In genomic region chr3:94379831-94380510, GRCm38 (mm10) we compare ENCODE assay signal across 24 mouse cellular contexts. TPM values are rescaled to one million over a fixed set of nuclear protein-coding genes. Genes with fewer than 3 reads are reported as not detected.
A peak's percentile ranks its signal among the peaks of the same experiment; 100 is the strongest.
DNase-seq lines count a peak whose midpoint lies in the region; ATAC-seq and TF ChIP-seq lines count a peak whose summit lies in the region.
"Had no signal": no experiment of that assay in that cellular context is flagged by ENCODE, and none has a peak within 500 bp of the region (broad histone marks: within the 10 kb centered on the region; RNA-seq: fewer than 3 reads in every experiment).

No protein-coding gene starts in this region.

- dilution Hi-C loops in CH12.LX (cut with MboI; ENCODE audit: extremely low pct_ligation_motif_present, extremely low pct_unique_long_range_greater_than_20kb, low sequenced_read_pairs): no loop called here

- WGBS in kidney, embryonic 15.5 days: 24% methylated on average over 9 of the region's 9 CpGs

- H3K4me3 ChIP-seq in kidney, embryonic 15.5 days (replicated peaks): no peak overlapping the region
- no peak overlapping the region for H3K4me3 ChIP-seq in CH12.LX (replicated peaks in 1 of 3; ENCODE audit: low read depth in 2 of 3, low read length in 2 of 3, poor library complexity in 1 of 3)
- H3K4me3 ChIP-seq: intestine, embryonic 15.5 days; liver, embryonic 12.5 days; lung, embryonic 15.5 days; neural tube, embryonic 12.5 days had no signal

- no peak overlapping the region for H3K9ac ChIP-seq in kidney, embryonic 15.5 days
- no peak overlapping the region for H3K9ac ChIP-seq in CH12.LX (ENCODE audit: insufficient read depth, low read depth)
- H3K9ac ChIP-seq: intestine, embryonic 15.5 days; liver, embryonic 12.5 days; lung, embryonic 15.5 days; neural tube, embryonic 12.5 days had no signal

- TF ChIP-seq EP300 in CH12.LX (IDR thresholded peaks at IDR 0.05; ENCODE audit: low read length): peak; percentile 86

- no peaks in the 10 kb centered on the region for H3K36me3 ChIP-seq in kidney, embryonic 15.5 days
- H3K36me3 ChIP-seq in CH12.LX (replicated peaks in 1 of 2; ENCODE audit: control insufficient read depth in 1 of 2, insufficient read depth in 1 of 2, low read length in 1 of 2): no peaks in the 10 kb centered on the region
- H3K36me3 ChIP-seq: intestine, embryonic 15.5 days; liver, embryonic 12.5 days; lung, embryonic 15.5 days; neural tube, embryonic 12.5 days had no signal

- no peak for TF ChIP-seq POLR2A in CH12.LX (IDR thresholded peaks at IDR 0.05; ENCODE audit: low read depth, low read length)

- DNase-seq in kidney, postnatal 36 days: no peak
- DNase-seq in CD4-positive helper T cell, adult 2 months (ENCODE audit: low read depth, low spot score): peak; percentile 43
- peak; percentile 58 for DNase-seq in CH12.LX (ENCODE audit: extremely low read depth)
- DNase-seq in kidney, adult 18-20 months: no peak
- no peak for DNase-seq in adrenal gland, adult 2 months
- DNase-seq: adrenal gland, postnatal 10 days; cerebellum, adult 2 months; gastrocnemius, postnatal 10 days; heart, postnatal 36 days; kidney, postnatal 25 days had no signal

- peak; percentile 41; the same call in 1 of the 2 replicates for ATAC-seq in kidney, embryonic 15.5 days (replicated peaks; ENCODE audit: low FRiP score)
- peak; percentile 58 for ATAC-seq in inflammation-experienced regulatory T-cells, adult 6 months
- ATAC-seq: forebrain, embryonic 16.5 days; intestine, embryonic 15.5 days; liver, embryonic 12.5 days; midbrain, embryonic 16.5 days had no signal

- no peaks in the 10 kb centered on the region for H3K27me3 ChIP-seq in kidney, embryonic 15.5 days
- no peaks in the 10 kb centered on the region for H3K27me3 ChIP-seq in CH12.LX (replicated peaks)
- H3K27me3 ChIP-seq: lung, embryonic 15.5 days; neural tube, embryonic 12.5 days had no signal

- no peak for TF ChIP-seq RAD21 in CH12.LX (IDR thresholded peaks at IDR 0.05; ENCODE audit: low read depth, low read length)

- no peaks in the 10 kb centered on the region for H3K9me3 ChIP-seq in kidney, embryonic 15.5 days (replicated peaks)
- H3K9me3 ChIP-seq in CH12.LX (replicated peaks; ENCODE audit: low read length): no peaks in the 10 kb centered on the region
- H3K9me3 ChIP-seq: intestine, embryonic 15.5 days; liver, embryonic 12.5 days; lung, embryonic 15.5 days; neural tube, embryonic 12.5 days had no signal

- peaks cover 5% of the 10 kb centered on the region for H3K4me1 ChIP-seq in kidney, embryonic 15.5 days
- peaks cover 17 to 94% of the 10 kb centered on the region in 2 experiments for H3K4me1 ChIP-seq in CH12.LX (ENCODE audit: control insufficient read depth in 1 of 2, insufficient read depth in 2 of 2)
- H3K4me1 ChIP-seq: intestine, embryonic 15.5 days; liver, embryonic 12.5 days; lung, embryonic 15.5 days; neural tube, embryonic 12.5 days had no signal

- no peak overlapping the region for H3K27ac ChIP-seq in kidney, embryonic 15.5 days
- H3K27ac ChIP-seq in CH12.LX (ENCODE audit: insufficient read depth, low read depth): no peak overlapping the region
- H3K27ac ChIP-seq: intestine, embryonic 15.5 days; liver, embryonic 12.5 days; lung, embryonic 15.5 days; neural tube, embryonic 12.5 days had no signal

- in situ Hi-C loops in CH12.LX (cut with MboI; ENCODE audit: low pct_ligation_motif_present, low pct_unique_long_range_greater_than_20kb, low sequenced_read_pairs): loop anchor here (5.0 kb wide), 1 partner anchor 47 kb away; no protein-coding TSS in a partner anchor

- no peak overlapping the region for H3K4me2 ChIP-seq in kidney, embryonic 15.5 days
- H3K4me2 ChIP-seq in CH12.LX (ENCODE audit: insufficient read depth, low read depth, poor library complexity, severe bottlenecking): peak overlapping the region; percentile 37; the same call in 1 of the 2 replicates
- H3K4me2 ChIP-seq: intestine, embryonic 15.5 days; liver, embryonic 12.5 days; lung, embryonic 15.5 days; neural tube, embryonic 12.5 days had no signal

- TF ChIP-seq CTCF in CH12.LX (conservative IDR thresholded peaks at IDR 0.05 in 1 of 2, IDR thresholded peaks at IDR 0.05 in 1 of 2; ENCODE audit: low read depth in 2 of 2, low read length in 2 of 2): no peak

- H3K79me2 ChIP-seq in CH12.LX (replicated peaks; ENCODE audit: control insufficient read depth, extremely low read depth, insufficient read depth, poor library complexity, severe bottlenecking): no peaks in the 10 kb centered on the region

TF ChIP-seq in CH12.LX, 34 proteins besides CTCF, POLR2A, EP300 and RAD21:
- TF ChIP-seq ZC3H11A (IDR thresholded peaks at IDR 0.05; ENCODE audit: low read depth, low read length): no peak
- TF ChIP-seq GABPA (IDR thresholded peaks at IDR 0.05; ENCODE audit: insufficient replicate concordance, low read depth, low read length): no peak
- peak; percentile 23; the same call in 1 of the 2 replicates for TF ChIP-seq JUN (IDR thresholded peaks at IDR 0.05; ENCODE audit: insufficient read depth, low read depth, low read length)
- 0 out of 2 replicates have a peak, but pooled peaks have one; percentile 6 for TF ChIP-seq HCFC1 (IDR thresholded peaks at IDR 0.05; ENCODE audit: low read depth, low read length)
- peak; percentile 53 for TF ChIP-seq JUND (conservative IDR thresholded peaks at IDR 0.05; ENCODE audit: low read depth, low read length)
- TF ChIP-seq IRF4 (IDR thresholded peaks at IDR 0.05; ENCODE audit: low read depth, low read length): peak; percentile 95
- TF ChIP-seq BHLHE40 (IDR thresholded peaks at IDR 0.05; ENCODE audit: low read depth, low read length): no peak; the same call in 1 of the 2 replicates
- 0 out of 2 replicates have a peak, but pooled peaks have one; percentile 70 for TF ChIP-seq MAZ (IDR thresholded peaks at IDR 0.05; ENCODE audit: low read depth, low read length)
- TF ChIP-seq TCF12 (IDR thresholded peaks at IDR 0.05; ENCODE audit: low read depth, low read length): no peak
- no peak for TF ChIP-seq SIN3A (IDR thresholded peaks at IDR 0.05; ENCODE audit: low read length)
- TF ChIP-seq USF2 (conservative IDR thresholded peaks at IDR 0.05; ENCODE audit: low read depth, low read length): no peak
- TF ChIP-seq ZNF384 (IDR thresholded peaks at IDR 0.05; ENCODE audit: low read depth, low read length): no peak

RNA-seq across cellular contexts. Expression of gene Rorc, which starts 7.4 kb away (rescaled TPM):
- polyA plus RNA-seq in kidney, embryonic 15.5 days (2015; fragmentation: Nextera tagmentation; extraction: Ambion mirVana): 8.6 and 9.6 TPM in 2 replicates
- total RNA-seq in CH12.LX (2012; rRNA removed) (0.47 and 0.71 TPM in 2 replicates), CH12.LX (2014; rRNA removed) (1.2 TPM in 2 replicates)
- 1.0 and 1.2 TPM in 2 replicates for polyA plus RNA-seq in CH12.LX (2012; ENCODE audit: insufficient read length, low read depth)
- 10 to 100 TPM in 2 of 3 experiments, 1 to 10 TPM in 1; 5.4 to 13.2 (median 13.1) TPM for polyA plus RNA-seq in inflammation-experienced regulatory T-cells, adult 6 months (2017; shearing (Covaris generic))
- total RNA-seq in adrenal gland, adult 2 months (2021): 10 to 100 TPM; 19.8 to 20.5 TPM
- polyA plus RNA-seq in adrenal gland, adult 2 months (2012; rRNA removed): 17.4 and 17.6 TPM in 2 replicates
- total RNA-seq: common myeloid progenitor, adult 5-6 weeks had no signal

RNA-seq across cellular contexts. Expression of gene C2cd4d, which starts 17.7 kb away (rescaled TPM):
- polyA plus RNA-seq in kidney, embryonic 15.5 days (2015; fragmentation: Nextera tagmentation; extraction: Ambion mirVana): 0.40 and 0.59 TPM in 2 replicates
- total RNA-seq in CH12.LX (2012; rRNA removed) (not detected in 2 replicates), CH12.LX (2014; rRNA removed) (not detected in 2 replicates)
- not detected in 2 replicates for polyA plus RNA-seq in CH12.LX (2012; ENCODE audit: insufficient read length, low read depth)
- not detected for polyA plus RNA-seq in inflammation-experienced regulatory T-cells, adult 6 months (2017; shearing (Covaris generic))
- total RNA-seq in adrenal gland, adult 2 months (2021): under 1 TPM in 1 of 2 experiments, not detected in 1; 0.52 TPM
- polyA plus RNA-seq in adrenal gland, adult 2 months (2012; rRNA removed): 4.0 and 5.4 TPM in 2 replicates
- total RNA-seq: common myeloid progenitor, adult 5-6 weeks; megakaryocyte, adult 5-6 weeks had no signal

RNA-seq across cellular contexts. Expression of gene Lingo4, which starts 18.3 kb away (rescaled TPM):
- 0.17 and 0.32 TPM in 2 replicates for polyA plus RNA-seq in kidney, embryonic 15.5 days (2015; fragmentation: Nextera tagmentation; extraction: Ambion mirVana)
- total RNA-seq in CH12.LX (2012; rRNA removed) (not detected in 2 replicates), CH12.LX (2014; rRNA removed) (not detected in 2 replicates)
- polyA plus RNA-seq in CH12.LX (2012; ENCODE audit: insufficient read length, low read depth): not detected in 2 replicates
- 1 to 10 TPM in 2 of 3 experiments, under 1 TPM in 1; 0.45 to 2.3 (median 1.5) TPM for polyA plus RNA-seq in inflammation-experienced regulatory T-cells, adult 6 months (2017; shearing (Covaris generic))
- under 1 TPM; 0.26 to 0.62 TPM for total RNA-seq in adrenal gland, adult 2 months (2021)
- polyA plus RNA-seq in adrenal gland, adult 2 months (2012; rRNA removed): 0.22 and 0.37 TPM in 2 replicates
- total RNA-seq: common myeloid progenitor, adult 5-6 weeks; megakaryocyte, adult 5-6 weeks had no signal
- polyA plus RNA-seq: testis, adult 2 months had no signal

RNA-seq across cellular contexts. Expression of gene Tdrkh, which starts 33.1 kb away (rescaled TPM):
- 12.0 and 15.5 TPM in 2 replicates for polyA plus RNA-seq in kidney, embryonic 15.5 days (2015; fragmentation: Nextera tagmentation; extraction: Ambion mirVana)
- total RNA-seq in CH12.LX (2012; rRNA removed): not detected in 2 replicates
- not detected in 2 replicates for total RNA-seq in CH12.LX (2014; rRNA removed)
- polyA plus RNA-seq in CH12.LX (2012; ENCODE audit: insufficient read length, low read depth): not detected in 2 replicates
- polyA plus RNA-seq in inflammation-experienced regulatory T-cells, adult 6 months (2017; shearing (Covaris generic)): 10 to 100 TPM in 1 of 3 experiments, 1 to 10 TPM in 2; 4.8 to 11.2 (median 7.8) TPM
- total RNA-seq in adrenal gland, adult 2 months (2021): 10 to 100 TPM in 1 of 2 experiments, 1 to 10 TPM in 1; 6.4 to 14.7 TPM
- 0.23 and 0.24 TPM in 2 replicates for polyA plus RNA-seq in adrenal gland, adult 2 months (2012; rRNA removed)

RNA-seq across cellular contexts. Expression of gene Them5, which starts 38.1 kb away (rescaled TPM):
- polyA plus RNA-seq in kidney, embryonic 15.5 days (2015; fragmentation: Nextera tagmentation; extraction: Ambion mirVana): 1.3 TPM in 1 of 2 replicates, not detected in the other
- total RNA-seq in CH12.LX (2012; rRNA removed) (not detected in 2 replicates), CH12.LX (2014; rRNA removed) (not detected in 2 replicates)
- polyA plus RNA-seq in CH12.LX (2012; ENCODE audit: insufficient read length, low read depth): not detected in 2 replicates
- polyA plus RNA-seq in inflammation-experienced regulatory T-cells, adult 6 months (2017; shearing (Covaris generic)): not detected
- not detected for total RNA-seq in adrenal gland, adult 2 months (2021)
- polyA plus RNA-seq in adrenal gland, adult 2 months (2012; rRNA removed): not detected in 2 replicates
- total RNA-seq: adrenal gland, postnatal 10 days; common myeloid progenitor, adult 5-6 weeks; gastrocnemius, postnatal 10 days; heart, adult 8-10 months; heart, postnatal 36 days; layer of hippocampus, postnatal 14 days; left cerebral cortex, postnatal 36 days; megakaryocyte, adult 5-6 weeks had no signal
- polyA plus RNA-seq: cerebellum, adult 2 months; intestine, embryonic 15.5 days; liver, embryonic 12.5 days; midbrain, embryonic 16.5 days; neural tube, embryonic 12.5 days had no signal

Comparison
In these comparisons a context has a peak if more than half of its experiments do, and no peak if none do; other contexts are left out.
1. DNase-seq: peak in CD4-positive helper T cell, adult 2 months (single experiment) and CH12.LX (single experiment); none in kidney, postnatal 36 days (0 of 2), kidney, adult 18-20 months (single experiment) and adrenal gland, adult 2 months (single experiment).